15 mouse cellular contexts compared by ENCODE assay signal in the genomic region with DNA sequence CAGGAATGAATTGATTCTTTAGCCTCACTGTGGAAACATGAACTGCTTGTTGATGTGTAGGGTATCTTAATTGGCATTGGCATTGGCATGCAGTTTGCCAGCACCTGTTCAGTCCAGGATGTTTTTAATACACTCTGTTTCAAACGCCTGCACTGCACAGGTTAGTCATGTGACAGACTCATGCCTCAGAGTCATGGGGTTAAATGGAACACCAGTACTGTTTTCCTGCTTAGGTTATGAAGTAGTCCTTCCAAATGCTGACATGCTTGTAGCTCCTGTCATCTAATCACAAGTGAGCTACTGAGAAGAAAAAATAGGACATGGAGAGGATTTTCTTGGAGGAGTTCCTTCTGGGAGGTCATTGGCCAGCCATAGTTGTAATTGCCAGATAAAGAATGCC. TPM values are rescaled to one million over a fixed set of nuclear protein-coding genes. Genes with fewer than 3 reads are reported as not detected.
"Had no signal": no experiment of that assay in that cellular context is flagged by ENCODE, and none has a peak within 500 bp of the region (broad histone marks: within the 10 kb centered on the region; RNA-seq: fewer than 3 reads in every experiment).

No protein-coding gene starts in this region.

- DNase-seq: layer of hippocampus, adult 9-11 months; layer of hippocampus, postnatal 36 days; lung, adult 18-20 months; spleen, adult 18-20 months; thymus, adult 18-20 months; thymus, postnatal 14 days had no signal

- H3K27me3 ChIP-seq: limb, embryonic 15.5 days; midbrain, embryonic 15.5 days; neural tube, embryonic 12.5 days had no signal

- H3K4me3 ChIP-seq: limb, embryonic 15.5 days; midbrain, embryonic 15.5 days; neural tube, embryonic 12.5 days had no signal

- H3K4me1 ChIP-seq: limb, embryonic 15.5 days; midbrain, embryonic 15.5 days; neural tube, embryonic 12.5 days had no signal

- H3K4me2 ChIP-seq: limb, embryonic 15.5 days; midbrain, embryonic 15.5 days; neural tube, embryonic 12.5 days had no signal

- ATAC-seq: midbrain, embryonic 15.5 days had no signal

- H3K9me3 ChIP-seq: limb, embryonic 15.5 days; midbrain, embryonic 15.5 days; neural tube, embryonic 12.5 days had no signal

- H3K27ac ChIP-seq: kidney, postnatal 0 days; limb, embryonic 15.5 days; liver, embryonic 14.5 days; midbrain, embryonic 15.5 days; neural tube, embryonic 12.5 days had no signal

- H3K9ac ChIP-seq: limb, embryonic 15.5 days; liver, embryonic 14.5 days; midbrain, embryonic 15.5 days; neural tube, embryonic 12.5 days had no signal

RNA-seq across cellular contexts. Expression of a gene that starts 19.7 kb away (rescaled TPM):
- total RNA-seq: monocyte, adult 5-6 weeks had no signal

RNA-seq across cellular contexts. Expression of a gene that starts 29.2 kb away (rescaled TPM):
- total RNA-seq: monocyte, adult 5-6 weeks had no signal

RNA-seq across cellular contexts. Expression of a gene that starts 34.4 kb away (rescaled TPM):
- total RNA-seq: monocyte, adult 5-6 weeks; neutrophil, adult 5-6 weeks had no signal
- polyA plus RNA-seq: limb, embryonic 11.5 days; stomach, embryonic 14.5 days had no signal
